Mouse (Mus musculus) urinary bladder, adult 18-20 months (tissue): Measurements from ENCODE around the gene Spata45.

Experiments
- DNase-seq, 2 experiments: peaks; one replicate each; pipeline ENCODE4 v3.0.0; 2022; ENCODE audit warnings: low spot score in 2 of 2, mixed read lengths in 2 of 2

Spata45 gene

DNA sequence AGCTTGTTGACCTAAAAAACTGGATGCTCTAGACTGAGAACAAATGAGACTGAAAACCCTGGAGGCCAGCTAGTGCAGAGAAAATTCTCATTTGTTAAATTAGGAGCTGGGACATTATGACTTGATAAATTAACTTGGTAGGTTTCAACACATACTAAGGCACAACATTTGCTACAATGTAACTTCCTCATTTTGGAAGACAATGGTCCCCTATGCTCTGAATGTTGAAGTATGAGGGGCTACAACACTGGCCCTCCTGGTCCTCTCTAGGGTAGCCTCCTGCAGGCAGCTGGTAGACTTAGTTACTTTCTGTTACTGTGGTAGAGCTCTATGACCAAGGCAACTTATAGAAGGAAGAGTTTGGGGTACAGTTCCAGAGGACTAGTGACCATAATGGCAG, 4.9 kb downstream of the Spata45 start:
- no peak for DNase-seq

DNA sequence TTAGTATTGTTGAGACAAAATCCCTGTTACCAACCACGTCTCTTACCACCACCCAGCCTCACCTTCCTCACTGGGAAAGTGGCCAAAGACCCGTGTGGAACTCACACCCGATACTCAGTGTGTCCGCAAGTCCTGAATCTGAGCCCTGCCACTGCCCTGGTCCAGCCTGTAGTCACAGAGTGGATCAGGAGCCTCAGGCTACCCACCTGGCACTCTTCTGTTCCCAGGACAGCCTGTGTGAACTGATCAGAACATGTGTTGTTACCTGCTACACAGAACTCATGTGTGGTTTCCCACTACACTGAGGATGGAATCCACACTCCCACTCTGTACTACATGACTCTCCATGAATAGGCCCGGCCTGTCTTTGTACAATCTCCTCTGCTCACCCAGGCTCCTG, 5.7 kb downstream of the Spata45 start:
- no peak for DNase-seq

DNA sequence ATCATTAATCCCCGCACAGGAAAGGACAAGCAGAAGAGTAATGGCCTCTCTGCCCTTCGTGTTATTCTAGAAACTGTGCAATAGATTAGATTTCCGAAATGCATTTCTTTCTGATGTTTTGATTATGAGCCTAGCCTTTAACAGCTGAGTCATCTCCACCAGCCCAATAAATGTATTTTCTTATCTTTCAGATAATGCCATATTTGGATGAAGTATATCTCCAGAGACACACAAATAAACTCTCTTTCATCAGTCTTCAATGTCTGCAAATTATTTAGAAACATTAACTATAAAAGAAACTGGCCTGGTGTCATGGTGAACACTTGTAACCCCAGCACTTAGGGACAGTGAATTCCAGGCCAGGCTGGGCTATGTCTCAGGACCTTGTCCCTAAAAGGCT, 6.2 kb downstream of the Spata45 start:
- DNase-seq, result no peak

DNA sequence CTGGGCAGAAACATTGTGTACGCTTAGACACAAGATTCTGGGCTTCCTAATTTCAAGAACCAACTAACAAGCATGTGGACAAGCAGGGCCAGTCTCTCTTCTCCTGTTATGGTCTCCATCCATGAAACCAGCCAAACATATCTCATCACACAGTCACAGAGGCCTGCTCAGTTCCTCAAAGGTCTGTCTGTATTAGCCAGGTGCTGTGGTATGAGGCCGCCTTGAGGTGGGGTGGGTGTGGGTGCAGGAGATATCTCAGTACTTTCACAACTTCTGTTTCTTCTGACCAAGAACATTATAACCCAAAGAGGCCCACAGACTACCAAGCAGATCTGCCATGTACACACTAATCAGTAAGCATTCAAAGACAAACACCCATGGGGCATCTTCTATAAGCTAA, 8.8 kb downstream of the Spata45 start:
- no peak for DNase-seq

DNA sequence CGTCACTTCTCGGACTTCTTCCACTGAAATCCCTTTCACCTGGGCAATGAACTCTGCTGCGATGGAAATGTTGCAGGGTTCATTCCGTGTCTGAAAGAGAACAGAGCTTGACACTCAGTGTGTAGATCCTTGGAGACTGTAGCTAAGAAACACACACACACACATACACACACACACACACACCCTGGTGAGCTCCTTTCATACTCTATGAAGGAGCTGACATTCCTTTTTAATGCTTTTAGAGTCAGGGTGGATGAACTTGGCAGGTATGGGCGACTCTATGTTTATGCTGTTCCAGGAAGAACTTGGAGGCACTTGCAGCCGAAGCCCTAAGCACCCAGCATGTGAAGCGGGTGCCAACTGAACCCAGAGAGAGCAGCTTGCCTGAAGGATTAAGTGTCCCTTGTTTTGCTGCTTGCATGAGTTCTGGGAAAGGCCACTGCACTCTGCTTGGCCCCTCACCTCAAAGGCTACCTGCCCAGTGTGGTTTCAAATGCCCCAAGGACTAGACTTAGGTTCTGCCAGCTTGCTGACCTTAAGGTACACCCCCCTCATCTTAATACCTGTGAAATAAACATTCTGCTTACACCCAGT, 9.9 kb downstream of the Spata45 start:
- no peak for DNase-seq

DNA sequence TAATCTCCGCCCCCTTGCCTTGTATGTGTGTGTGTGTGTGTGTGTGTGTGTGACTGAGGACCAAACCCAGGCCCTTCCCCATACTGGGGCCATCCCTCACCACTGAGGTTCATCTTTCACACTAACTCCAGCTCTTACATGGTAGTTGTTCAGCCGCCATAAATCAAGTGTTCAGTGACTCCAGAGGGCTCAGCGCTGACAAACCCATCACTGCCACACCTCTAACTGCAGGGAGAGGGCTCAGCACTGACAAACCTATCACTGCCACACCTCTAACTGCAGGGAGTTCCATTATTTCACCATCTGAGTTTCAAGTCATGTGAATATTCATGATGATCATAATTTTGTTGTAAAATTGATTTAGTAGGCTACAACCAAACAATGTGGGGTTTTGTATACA, 17.1 kb downstream of the Spata45 start:
- no peak for DNase-seq

DNA sequence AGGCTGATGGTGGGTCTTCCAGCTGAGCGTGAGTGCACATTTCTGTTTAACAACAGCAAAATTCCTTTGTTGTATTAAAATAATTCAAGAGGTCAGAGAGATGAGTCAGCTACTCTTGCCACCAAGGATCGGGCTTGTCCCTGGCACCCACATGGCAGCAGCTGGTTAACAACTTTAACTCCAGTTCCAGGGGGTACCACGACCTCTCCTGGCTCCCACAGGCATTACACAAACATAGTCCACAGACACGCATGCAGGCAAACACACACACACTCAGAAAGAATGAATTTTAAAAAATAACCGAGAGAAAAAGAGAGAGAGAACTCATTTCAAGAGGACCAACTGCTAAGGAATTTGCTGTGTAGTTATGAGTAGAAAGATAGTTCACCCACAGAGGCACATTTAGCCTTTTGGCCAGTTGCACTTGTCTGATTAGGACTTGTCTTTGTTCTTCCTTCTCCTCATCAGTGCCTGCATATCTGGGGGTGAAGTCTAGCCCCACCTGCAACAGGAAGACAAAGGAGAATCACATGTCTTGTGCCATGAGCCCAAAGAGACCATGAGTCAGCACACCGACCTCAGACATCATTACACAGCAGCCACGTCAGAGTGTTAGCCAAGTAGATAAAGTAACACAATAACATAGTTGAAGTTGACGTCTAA, 18.6 kb downstream of the Spata45 start:
- DNase-seq, result no peak

DNA sequence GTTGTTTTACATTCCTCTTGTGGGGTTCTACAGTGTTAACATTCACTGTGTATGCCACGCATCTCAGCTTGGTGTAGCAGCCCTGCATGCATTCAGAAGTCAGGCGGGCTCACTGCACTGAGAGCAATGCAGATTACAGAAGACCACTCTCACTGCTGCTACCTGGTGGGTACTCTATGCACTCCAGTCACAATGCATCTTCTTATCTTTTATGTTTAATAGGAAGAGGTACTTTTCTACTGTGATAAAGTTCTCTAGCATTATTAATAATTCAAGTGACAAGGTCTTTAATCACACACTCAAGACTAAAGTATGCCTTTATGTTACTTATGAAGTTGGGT, 19.1 kb downstream of the Spata45 start:
- no peak for DNase-seq

DNA sequence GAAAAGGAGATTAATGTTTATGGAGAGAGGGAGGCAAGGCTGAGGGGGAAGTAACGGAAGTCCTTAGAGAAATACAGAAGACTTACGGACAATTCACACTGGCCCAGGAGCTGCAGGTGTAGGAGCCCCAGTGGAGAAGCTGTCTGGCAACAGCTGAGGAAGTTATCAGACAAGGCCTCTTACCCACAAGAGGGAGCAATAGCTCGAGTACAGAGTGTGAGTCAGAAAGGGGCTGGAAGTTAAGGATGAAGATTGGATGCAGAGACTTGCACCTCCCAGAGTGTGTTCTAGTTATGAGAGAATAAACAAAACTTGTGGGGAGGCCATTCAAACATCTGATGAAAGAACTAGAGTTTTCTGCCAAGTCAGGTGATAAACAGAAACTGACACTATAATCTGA, 21.0 kb downstream of the Spata45 start:
- DNase-seq, result no peak

DNA sequence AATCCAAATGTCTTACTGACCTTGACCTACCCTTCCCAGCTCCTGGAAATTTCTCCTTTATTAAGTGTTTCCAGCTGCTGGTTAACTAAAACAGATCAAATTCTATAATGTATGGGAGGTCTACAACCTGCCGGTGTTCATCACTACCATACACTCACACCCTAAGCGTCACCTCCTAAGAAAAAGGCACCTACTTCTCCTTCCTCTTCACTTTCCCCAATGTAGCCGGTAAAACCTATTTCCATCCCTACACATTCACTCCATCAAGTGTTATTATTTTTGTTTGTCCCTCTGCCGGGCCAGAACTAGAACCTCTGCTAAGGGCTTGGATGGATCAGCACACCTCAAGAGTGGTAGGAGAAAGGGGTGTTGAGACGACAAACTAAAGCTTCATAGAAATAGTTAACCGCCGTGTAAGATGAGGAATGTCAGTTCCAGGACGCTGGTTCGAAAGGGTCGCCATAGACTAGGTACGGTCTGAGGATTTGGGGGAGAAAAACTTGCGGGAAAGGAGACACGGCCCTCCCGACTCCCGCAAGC, 25.9 kb downstream of the Spata45 start:
- DNase-seq, result no peak

DNA sequence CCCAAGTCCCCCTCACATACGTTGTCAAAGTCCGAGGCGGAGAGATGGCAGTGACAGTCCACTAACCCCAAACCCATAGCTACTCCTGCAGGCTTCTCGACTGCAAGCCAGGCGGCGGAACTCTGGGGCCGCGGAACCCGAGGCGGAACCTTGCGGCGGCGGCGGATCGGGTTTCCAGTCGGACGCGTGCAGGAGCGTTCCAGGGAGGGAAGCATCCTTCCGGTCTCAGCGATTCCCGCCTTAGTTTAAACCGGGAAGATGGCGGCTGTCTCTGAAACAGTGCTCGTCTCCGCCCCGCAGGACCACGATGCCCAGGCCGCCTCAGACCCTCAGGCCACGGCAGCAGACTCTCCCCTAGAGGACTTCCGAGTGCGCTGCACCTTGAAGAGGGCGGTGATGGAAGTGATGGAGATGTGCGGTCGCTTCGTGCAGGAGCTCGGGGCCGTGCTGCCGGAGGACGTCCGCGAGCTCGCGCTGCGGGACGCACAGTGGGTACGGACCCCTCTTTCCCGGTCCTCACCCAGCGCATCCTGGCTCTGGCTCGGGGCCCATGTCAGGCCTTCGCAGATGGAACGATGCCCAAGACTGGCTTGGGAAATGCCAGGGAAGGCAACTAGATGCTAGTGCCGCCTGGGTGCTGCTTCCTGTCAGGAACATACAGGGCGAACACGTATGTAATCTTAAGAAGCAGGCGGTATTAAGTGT, 26.5 kb downstream of the Spata45 start, which contains the start of the genes Tatdn3 and Nsl1:
TSS of gene Tatdn3 (minus strand) at position 152 of the 705 bp plus-strand sequence.
TSS of gene Nsl1 (plus strand) at position 232 of the 705 bp plus-strand sequence.
- DNase-seq, result peak; percentile 83 to 95

DNA sequence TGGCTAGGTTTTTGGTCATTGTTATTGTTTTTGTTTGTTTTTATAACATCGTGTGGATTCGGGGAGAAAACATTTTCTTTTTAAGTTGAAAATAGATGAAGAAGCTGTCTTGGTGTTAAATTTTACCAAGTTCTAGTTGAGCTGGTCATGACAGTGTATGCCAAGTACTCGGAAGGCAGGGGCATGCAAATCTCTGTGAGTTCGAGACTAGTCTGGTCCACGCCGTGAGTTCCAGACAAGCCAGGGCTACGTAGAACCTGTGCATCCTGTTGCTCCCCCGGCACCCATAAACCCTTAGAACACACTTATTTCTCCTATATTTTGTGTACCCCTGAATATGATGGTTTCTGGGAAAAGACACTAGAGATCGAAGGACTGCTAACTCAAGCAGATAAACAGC, 27.3 kb downstream of the Spata45 start:
- no peak for DNase-seq

DNA sequence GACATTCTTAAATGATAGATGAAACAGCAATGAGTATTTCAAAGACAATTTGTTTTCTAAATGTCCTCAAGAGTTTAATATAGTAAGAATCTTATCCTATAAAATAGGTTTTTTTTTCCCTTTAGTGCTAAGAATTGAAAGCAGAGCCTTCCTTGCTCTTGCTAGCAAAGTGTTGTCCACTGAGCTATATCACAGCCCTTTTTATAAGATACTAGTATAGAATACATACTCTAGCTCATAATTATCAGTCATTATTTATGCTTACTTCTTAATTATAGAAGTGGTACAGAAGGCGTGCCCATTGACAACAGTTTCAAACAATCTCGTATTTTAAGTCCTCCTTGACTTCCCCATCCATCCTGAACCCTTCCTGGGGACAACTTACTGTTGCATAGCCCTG, 28.1 kb downstream of the Spata45 start:
- no peak for DNase-seq

DNA sequence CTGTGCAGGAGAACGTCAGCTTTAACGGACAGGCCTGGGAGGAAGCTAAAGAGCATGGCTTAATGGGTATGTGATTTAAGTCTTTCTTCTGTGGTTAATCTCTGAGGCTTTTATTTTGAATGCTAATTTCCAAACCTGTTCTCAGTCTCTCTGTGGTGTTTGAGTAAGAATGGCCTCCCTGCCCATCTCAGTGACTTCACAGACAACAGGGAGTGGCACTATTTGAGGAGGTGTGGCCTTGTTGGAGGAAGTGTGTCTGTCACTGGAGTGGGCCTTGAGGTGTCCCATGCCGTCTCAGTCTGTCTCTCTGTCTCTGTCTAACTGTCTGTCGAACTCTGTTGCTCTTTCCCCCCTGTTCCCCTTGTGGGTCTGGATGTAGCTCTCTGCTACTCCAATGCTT, 28.7 kb downstream of the Spata45 start:
- DNase-seq, result no peak

DNA sequence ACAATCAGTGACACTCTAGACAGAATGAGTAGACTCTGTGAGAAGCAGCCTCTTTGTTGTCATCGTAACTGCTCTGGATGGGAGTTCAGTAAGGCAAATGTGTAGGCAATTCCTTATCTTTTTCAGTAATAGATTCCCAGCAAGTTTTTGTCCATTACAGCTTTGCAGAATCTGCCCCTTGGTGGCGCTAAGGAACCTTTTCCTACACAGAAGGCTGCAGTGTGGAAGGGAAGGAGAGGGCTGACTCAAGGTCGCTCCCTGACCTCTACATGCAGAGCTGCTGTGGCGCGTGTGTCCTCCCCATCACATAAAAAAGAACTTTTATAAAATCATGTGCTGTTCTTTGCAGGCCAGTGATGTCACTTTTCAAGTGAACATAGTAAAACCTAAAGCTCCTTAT, 31.9 kb downstream of the Spata45 start:
- DNase-seq, result no peak

DNA sequence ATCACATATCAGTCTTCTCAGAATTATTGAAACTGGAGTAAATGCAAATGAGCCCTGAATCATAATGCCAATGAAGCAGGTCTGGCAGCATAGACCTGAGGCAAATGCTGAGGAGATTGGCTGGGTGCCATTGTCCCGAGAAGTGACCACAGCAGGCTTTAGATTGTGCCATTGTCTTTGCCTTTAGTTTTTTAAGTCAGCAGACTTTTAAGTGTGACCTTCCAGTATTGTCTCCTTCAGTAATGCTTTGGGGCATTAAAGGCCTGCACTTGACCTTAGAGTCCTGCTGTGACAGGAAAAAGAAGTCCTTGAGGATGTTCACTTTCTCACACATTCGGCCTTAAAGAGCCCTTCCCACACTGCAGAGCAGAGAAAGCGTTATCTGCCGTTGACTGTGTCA, 33.8 kb downstream of the Spata45 start:
- DNase-seq, result no peak

DNA sequence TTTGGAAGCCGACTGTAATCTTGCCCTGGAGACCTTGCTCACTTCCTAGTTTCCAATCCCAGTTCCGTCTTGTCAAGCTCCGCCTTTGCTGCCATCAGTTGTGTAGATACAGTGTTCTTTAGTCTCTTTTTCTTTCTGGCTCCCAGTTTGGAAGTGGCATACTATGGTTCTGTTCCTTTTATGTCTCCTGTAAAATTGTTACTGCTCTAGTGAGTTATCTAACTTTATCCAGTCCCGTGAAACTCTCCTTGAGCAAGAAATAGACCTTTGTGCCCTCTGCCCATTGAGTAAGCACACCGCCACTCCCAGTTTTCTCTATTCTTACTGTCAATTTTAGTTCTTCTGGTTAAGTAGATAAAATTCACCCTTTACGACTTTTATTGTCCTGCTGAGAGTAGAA, 35.2 kb downstream of the Spata45 start:
- no peak for DNase-seq

DNA sequence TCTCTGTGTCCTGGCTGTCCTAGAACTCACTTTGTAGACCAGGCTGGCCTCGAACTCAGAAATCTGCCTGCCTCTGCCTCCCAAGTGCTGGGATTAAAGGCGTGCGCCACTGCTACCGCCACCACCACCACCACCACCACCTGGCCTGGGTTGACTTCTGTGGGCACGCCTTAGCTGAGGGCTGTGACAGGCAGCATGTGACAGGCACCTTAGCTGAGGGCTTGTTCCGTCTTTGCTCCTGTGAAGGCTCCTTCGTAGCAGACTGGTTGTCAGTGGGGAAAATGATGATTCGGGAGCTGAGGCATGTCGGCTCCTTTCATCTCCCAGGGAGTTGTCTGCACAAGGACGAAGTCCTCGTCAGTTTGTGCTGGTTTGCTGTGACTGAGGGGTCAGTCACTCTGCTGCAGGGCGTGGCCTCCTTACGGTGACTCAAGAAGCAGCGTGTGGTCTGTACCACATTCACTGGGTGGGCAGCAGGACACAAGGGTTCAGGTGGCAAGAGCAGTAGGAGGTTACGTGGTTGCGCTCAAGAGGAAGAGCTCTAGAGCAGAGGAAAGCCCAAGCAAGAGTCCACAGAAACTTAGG, 36.0 kb downstream of the Spata45 start:
- DNase-seq, result no peak

DNA sequence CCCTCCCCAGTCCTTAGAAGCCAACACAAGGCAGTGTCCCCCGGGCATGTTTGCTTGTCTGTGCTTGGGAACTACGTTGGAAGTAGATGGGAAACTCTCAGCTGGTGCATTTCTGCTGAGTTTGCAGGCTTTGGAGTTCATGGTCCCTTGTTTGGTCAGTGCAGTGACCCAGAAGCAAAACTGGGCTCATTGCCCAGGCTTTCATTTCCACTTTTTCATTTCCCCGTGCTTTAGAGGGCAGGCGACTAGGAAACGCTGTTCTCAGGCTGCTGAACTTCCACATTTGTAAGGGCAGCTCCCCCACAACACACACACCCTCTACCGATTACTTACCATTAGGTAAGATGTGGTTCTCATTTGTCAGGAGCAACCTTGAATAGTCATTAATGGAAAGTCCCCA, 36.6 kb downstream of the Spata45 start:
- DNase-seq, result no peak

DNA sequence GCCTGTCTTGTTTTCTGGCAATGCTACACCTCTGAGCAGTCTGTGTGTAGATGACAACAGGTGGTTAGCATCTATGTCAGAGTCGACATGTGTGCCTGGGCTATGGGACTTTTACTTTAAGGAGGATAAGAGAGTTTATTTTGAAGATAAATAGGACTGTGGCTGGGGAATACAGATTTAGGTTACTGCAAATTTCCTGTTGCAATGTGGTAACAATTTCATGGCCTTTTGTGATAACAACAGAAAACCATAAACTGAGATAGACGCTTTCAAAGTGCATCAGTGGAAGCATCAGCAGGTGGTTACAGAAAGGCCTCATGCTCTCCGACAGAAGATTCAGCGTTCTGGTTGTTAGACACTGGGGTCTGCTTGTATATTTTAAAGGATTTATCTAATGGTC, 37.0 kb downstream of the Spata45 start:
- DNase-seq, result no peak

DNA sequence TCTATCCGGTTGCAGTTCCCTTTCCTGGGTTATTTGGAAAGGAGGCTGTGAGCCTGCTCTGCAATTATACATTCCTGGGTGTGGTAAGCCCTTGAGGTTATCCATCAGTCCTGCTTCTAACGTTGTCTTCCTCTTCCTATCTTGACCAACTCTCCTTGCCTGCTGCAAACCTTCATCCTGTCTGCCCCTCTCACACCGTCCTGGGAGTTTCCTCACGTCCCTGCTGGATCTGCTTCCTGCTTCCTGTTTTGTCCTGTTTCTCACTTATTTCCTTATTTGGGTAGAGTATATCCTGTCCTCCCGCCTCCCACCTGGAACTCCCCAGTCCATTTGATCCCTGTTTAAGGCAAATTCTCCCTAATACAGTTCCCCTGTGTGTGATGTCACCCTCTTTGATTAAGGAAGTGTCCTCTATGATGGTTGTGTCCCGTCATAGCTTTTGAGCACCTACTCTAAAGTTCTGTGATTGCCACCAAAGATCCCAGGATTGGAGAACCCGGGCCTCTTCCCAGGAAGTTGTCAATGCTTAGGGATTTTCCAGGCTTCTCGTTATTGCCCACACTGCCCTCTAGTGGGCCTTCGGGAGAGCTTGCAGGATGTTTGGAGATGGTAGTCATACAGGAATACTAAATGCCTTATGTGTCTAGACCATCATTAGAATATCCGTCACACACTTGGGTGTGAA, 38.9 kb downstream of the Spata45 start:
- peak in 1 of 2 experiments; percentile 17 for DNase-seq

DNA sequence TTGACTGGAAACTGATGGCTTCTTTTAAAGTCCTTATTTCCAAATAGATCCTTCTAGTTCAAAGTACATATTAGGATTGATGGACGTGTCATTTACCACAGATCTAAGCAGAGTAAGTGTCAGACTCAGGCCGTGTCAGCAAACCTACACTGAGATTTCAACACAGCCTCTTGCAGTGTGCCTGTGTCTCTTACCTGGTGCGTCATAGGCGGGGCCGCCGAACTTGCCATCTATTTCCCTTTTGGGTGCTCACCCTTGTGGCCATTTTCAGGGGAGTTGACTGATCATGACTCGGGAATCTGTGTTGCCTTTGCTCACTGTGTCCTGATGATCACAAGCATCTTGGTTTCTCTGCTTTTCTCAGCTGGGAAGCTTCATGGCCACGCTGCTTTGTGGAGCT, 46.8 kb downstream of the Spata45 start:
- no peak for DNase-seq
